Mouse (Mus musculus): ENCODE data around the gene Rpap3.

GRCm38 (mm10) chr15:97728394-97728793 is 22.8 kb upstream of the Rpap3 start:
- no peak for TF ChIP-seq CTCF (IDR thresholded peaks at IDR 0.05; ENCODE audit: low read depth, low read length)
- TF ChIP-seq EP300 (IDR thresholded peaks at IDR 0.05; ENCODE audit: insufficient read depth, low read depth, low read length), result no peak
- no peak for TF ChIP-seq POLR2A (IDR thresholded peaks at IDR 0.05; ENCODE audit: insufficient read depth, low read length)

Data from ES-Bruce4 (cell line).